Mouse (Mus musculus): ENCODE data around the gene Pgls. TPM values are rescaled to one million over a fixed set of nuclear protein-coding genes. Genes with fewer than 3 reads are reported as not detected.

Pgls gene
- polyA plus RNA-seq, 2 experiments = 45.6 to 104 TPM

- Histone ChIP-seq H3K9me3 (ENCODE audit: control insufficient read depth, low read length) (no peaks in the 10 kb centered on the region), H3K9ac (replicated peaks) (peak within 1 kb of the TSS; percentile 24; the same call in 1 of the 2 replicates), H3K27me3 (ENCODE audit: control insufficient read depth, insufficient read depth, low read length) (peaks cover 14% of the 10 kb centered on the region), H3K4me2 (ENCODE audit: low read depth) (peak within 1 kb of the TSS; percentile 94), H3K36me3 (replicated peaks; ENCODE audit: control insufficient read depth, insufficient read depth, low read depth) (no peaks in the 10 kb centered on the region), H3K4me3 (ENCODE audit: insufficient read depth in 1 of 2, low read depth in 2 of 2, low read length in 2 of 2) (peak within 1 kb of the TSS; percentile 62 to 69), H3K4me1 (replicated peaks; ENCODE audit: control insufficient read depth in 2 of 2, insufficient read depth in 2 of 2, low read length in 1 of 2) (peaks cover 9 to 29% of the 10 kb centered on the region in 2 experiments), H3K27ac (no peak within 1 kb of the TSS)
- ATAC-seq (ENCODE audit: insufficient read depth) (peak; percentile 5; the same call in 1 of the 2 replicates), DNase-seq (ENCODE audit: low read depth in 3 of 3, low spot score in 3 of 3) (no peak)
- TF ChIP-seq EP300 (IDR thresholded peaks at IDR 0.05; ENCODE audit: low read depth) = no peak
- TF ChIP-seq CTCF (IDR thresholded peaks at IDR 0.05; ENCODE audit: low read depth) = no peak; the same call in 1 of the 2 replicates
- WGBS (ENCODE audit: insufficient replicate concordance) = 5% methylated on average over 69 of the region's 70 CpGs
Measured at GRCm38 (mm10) chr8:71558071-71558957, 33.7 kb upstream of the Pgls start, which contains the start of gene Tmem221. Gene Tmem221, minus strand, starts transcription at chr8:71558871.

- ATAC-seq (ENCODE audit: insufficient read depth) = peak; percentile 77
- Histone ChIP-seq H3K4me2 (ENCODE audit: low read depth) (peak overlapping the region; percentile 94), H3K36me3 (replicated peaks; ENCODE audit: control insufficient read depth, insufficient read depth, low read depth) (no peaks in the 10 kb centered on the region), H3K27me3 (ENCODE audit: control insufficient read depth, insufficient read depth, low read length) (peaks cover 14% of the 10 kb centered on the region), H3K4me3 (ENCODE audit: insufficient read depth in 1 of 2, low read depth in 2 of 2, low read length in 2 of 2) (peak overlapping the region; percentile 62 to 69), H3K9me3 (ENCODE audit: control insufficient read depth, low read length) (no peaks in the 10 kb centered on the region; the same call in 1 of the 2 replicates), H3K9ac (replicated peaks) (peak overlapping the region; percentile 24; the same call in 1 of the 2 replicates), H3K4me1 (replicated peaks; ENCODE audit: control insufficient read depth in 2 of 2, insufficient read depth in 2 of 2, low read length in 1 of 2) (peaks cover 9 to 23% of the 10 kb centered on the region in 2 experiments), H3K27ac (no peak overlapping the region)
- 2% methylated on average over 24 of the region's 24 CpGs for WGBS (ENCODE audit: insufficient replicate concordance)
- no peak for TF ChIP-seq EP300 (IDR thresholded peaks at IDR 0.05; ENCODE audit: low read depth)
- TF ChIP-seq CTCF (IDR thresholded peaks at IDR 0.05; ENCODE audit: low read depth) = peak; percentile 36; the same call in 1 of the 2 replicates
- DNase-seq (ENCODE audit: low read depth in 3 of 3, low spot score in 3 of 3) = peak; percentile 52 to 86 (median 62)
Measured at GRCm38 (mm10) chr8:71558958-71559690, 32.9 kb upstream of the Pgls start.

- no peaks in the 10 kb centered on the region for H3K36me3 ChIP-seq (replicated peaks; ENCODE audit: control insufficient read depth, insufficient read depth, low read depth)
- H3K9ac ChIP-seq (replicated peaks) = no peak overlapping the region
- H3K9me3 ChIP-seq (ENCODE audit: control insufficient read depth, low read length) = no peaks in the 10 kb centered on the region; the same call in 1 of the 2 replicates
- 29% methylated on average over 3 of the region's 3 CpGs for WGBS (ENCODE audit: insufficient replicate concordance)
- no peak for DNase-seq (ENCODE audit: low read depth in 3 of 3, low spot score in 3 of 3)
- H3K4me3 ChIP-seq (ENCODE audit: insufficient read depth in 1 of 2, low read depth in 2 of 2, low read length in 2 of 2) = no peak overlapping the region
- H3K4me1 ChIP-seq (replicated peaks; ENCODE audit: control insufficient read depth in 2 of 2, insufficient read depth in 2 of 2, low read length in 1 of 2) = peaks cover 9 to 15% of the 10 kb centered on the region in 2 experiments; a peak in 3 of 4 replicates
- no peak for TF ChIP-seq EP300 (IDR thresholded peaks at IDR 0.05; ENCODE audit: low read depth)
- no peak for TF ChIP-seq CTCF (IDR thresholded peaks at IDR 0.05; ENCODE audit: low read depth)
- peaks cover 14% of the 10 kb centered on the region for H3K27me3 ChIP-seq (ENCODE audit: control insufficient read depth, insufficient read depth, low read length)
- peak; percentile 34; the same call in 1 of the 2 replicates for ATAC-seq (ENCODE audit: insufficient read depth)
- no peak overlapping the region for H3K27ac ChIP-seq
- peak overlapping the region; percentile 94; the same call in 1 of the 2 replicates for H3K4me2 ChIP-seq (ENCODE audit: low read depth)
Measured at GRCm38 (mm10) chr8:71560071-71560470, 31.9 kb upstream of the Pgls start.

GRCm38 (mm10) chr8:71560765-71561164 is 31.2 kb upstream of the Pgls start:
- no peaks in the 10 kb centered on the region for H3K36me3 ChIP-seq (replicated peaks; ENCODE audit: control insufficient read depth, insufficient read depth, low read depth)
- WGBS (ENCODE audit: insufficient replicate concordance) = 82% methylated on average over 5 of the region's 5 CpGs
- ATAC-seq (ENCODE audit: insufficient read depth) (no peak), DNase-seq (ENCODE audit: low read depth in 3 of 3, low spot score in 3 of 3) (no peak)
- no peak overlapping the region for H3K9ac ChIP-seq (replicated peaks)
- H3K4me3 ChIP-seq (ENCODE audit: insufficient read depth in 1 of 2, low read depth in 2 of 2, low read length in 2 of 2) = no peak overlapping the region
- TF ChIP-seq EP300 (IDR thresholded peaks at IDR 0.05; ENCODE audit: low read depth) (no peak), CTCF (IDR thresholded peaks at IDR 0.05; ENCODE audit: low read depth) (no peak)
- H3K4me1 ChIP-seq (replicated peaks; ENCODE audit: control insufficient read depth in 2 of 2, insufficient read depth in 2 of 2, low read length in 1 of 2) = peaks cover 9 to 15% of the 10 kb centered on the region in 2 experiments; a peak in 3 of 4 replicates
- H3K27me3 ChIP-seq (ENCODE audit: control insufficient read depth, insufficient read depth, low read length) = peaks cover 14% of the 10 kb centered on the region
- H3K27ac ChIP-seq = no peak overlapping the region
- H3K4me2 ChIP-seq (ENCODE audit: low read depth) = no peak overlapping the region
- H3K9me3 ChIP-seq (ENCODE audit: control insufficient read depth, low read length) = no peaks in the 10 kb centered on the region; the same call in 1 of the 2 replicates

Measured in liver, embryonic 14.5 days (tissue).